Mouse (Mus musculus): ENCODE data around the gene Iah1.

The Iah1 gene

DNA sequence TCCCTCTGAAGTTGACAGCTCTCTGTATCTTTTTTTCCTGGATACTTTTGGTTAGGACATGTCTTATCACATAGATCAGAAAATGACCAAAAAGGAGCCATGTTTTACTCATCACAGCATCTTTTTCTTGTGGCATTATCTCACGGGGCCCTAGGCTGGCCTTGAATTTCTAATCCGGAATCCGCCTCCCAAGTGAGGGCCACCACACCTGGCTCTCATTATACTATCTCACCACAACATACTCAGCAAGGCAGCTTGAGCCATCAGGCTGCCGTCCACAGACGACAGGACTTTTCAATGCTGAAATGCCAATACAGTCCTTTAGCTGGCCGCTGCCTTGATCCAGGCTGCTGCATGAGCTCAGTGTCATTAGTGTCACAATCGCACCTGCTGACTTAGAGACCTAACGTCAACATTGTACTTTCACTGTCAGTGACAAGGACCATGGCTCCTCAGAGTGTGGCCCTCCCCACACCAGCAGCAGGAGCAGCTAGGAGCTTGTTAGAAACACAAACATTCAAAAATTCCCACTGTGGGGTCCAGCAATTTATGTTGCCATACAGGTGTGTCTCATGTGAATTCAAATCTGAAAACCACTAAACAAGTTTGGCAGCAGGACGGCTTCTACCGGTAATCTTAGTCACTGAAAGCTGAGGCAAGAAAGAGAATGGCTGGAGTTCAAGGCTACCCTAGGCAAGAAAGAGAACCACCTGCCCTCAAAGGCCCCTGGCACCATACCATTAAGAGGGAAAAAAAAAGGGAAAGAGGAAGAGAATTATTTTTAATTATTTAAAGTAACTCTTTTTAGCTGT, 48.6 kb downstream of the Iah1 start:
- in situ Hi-C loops (cut with MboI, MseI), result no loop called here

DNA sequence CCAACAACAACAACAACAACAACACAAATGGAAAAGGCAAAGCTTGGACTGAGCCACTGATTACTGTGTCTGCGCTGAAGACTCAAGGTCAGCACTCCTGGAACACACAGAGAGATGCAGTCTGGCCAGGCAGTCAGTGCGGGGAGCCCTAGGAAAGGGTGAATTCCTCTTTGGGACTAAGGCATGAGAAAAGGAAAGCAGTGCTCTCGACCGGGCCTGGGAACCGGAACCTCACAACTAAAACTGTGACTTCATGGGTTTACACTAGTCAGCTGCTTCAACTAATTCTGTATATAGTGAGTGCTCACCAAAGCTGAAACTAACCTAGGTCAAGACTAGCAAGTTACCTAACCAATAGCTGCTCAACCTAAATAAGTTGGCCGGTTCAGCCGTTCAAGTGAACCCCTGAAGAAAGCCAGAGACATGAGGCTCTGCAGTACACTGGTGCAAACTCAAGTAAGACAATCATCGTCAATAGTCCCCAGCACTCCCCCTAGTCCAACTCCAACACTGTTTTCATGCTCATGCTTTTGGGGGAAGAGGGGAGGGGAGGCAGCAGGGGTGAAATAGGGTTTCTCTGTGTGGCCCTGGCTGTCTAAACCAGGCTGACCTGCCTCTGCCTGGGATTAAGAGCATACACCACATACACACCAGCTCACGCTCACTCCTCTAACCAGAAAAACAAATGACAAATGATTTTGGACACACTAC, 52.3 kb downstream of the Iah1 start:
- in situ Hi-C loops (cut with MboI, MseI), result no loop called here

- in situ Hi-C loops (cut with MboI, MseI), result no loop called here
Observed at GRCm38 (mm10) chr12:21369087-21369410, 52.9 kb downstream of the Iah1 start.

DNA sequence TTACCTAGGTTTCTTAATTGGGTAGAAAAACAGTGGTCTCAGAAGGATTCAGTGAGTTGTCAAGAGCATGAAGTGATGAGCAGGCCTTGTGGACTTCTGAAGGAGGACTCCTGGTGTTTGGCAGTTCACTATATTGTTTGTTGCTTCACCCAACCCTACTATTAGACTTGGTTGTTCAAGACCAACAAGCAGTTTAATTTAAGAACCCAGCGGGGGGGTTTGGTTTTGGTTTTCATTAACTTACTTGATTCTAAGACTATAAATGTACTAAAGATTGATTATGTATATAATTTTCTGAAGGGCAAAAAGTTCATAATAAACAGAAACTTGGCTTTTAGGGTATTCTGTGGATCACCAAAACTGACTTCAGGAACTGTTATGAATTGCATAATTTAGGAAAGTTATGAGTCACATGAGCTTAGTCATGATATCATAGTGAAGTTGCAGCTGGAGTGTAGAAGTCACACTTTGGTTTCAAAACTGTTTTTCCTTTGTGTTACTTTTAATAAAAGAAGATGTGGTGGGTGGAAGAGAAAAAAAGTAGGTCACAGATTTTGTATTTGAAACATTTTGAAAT, 53.9 kb downstream of the Iah1 start:
- in situ Hi-C loops (cut with MboI, MseI), result no loop called here

DNA sequence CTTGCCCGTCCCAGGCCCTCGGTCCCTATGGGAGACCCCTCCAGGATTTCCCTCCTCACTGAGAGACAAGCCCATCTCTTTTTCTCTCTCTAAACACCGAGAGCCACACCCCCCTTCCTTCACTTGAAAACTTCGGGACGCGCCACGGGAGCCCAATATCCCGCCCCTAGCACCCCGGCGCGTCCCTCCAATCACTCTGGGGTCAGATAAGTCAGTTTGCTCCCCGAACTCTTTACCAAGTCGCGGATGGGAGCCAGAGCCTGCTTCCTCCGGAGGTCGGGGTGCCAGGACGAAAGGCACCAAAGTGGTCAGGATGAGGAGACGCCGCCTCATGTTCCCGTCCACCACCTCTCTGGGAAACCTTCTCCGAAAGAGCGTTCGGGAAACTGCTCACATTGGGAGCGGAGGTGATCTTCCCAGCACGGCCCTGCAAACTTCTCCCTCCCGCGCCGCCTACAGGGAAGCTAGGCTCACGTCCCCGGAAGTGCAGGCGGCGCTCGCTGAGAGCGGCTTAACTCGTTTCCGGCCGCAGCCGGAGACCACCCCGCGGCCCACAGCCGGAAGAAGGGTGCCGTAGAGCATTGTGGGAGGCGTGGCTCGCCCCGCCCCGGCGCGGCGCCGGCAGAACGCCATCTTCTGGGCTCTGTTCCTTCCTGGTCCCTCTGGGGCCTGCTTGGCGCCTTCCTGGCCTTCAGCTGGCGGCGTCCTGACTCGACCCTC, 57.1 kb downstream of the Iah1 start, which contains the start of gene Adam17:
Gene Adam17 (minus strand): TSS at position 533 of the 720 bp plus-strand sequence.
- in situ Hi-C loops (cut with MboI, MseI), result no loop called here

All from T-helper 17 cell (primary cell).